Mouse (Mus musculus) midbrain, embryonic 16.5 days (tissue): ENCODE data around the gene Mlip. TPM values are rescaled to one million over a fixed set of nuclear protein-coding genes. Genes with fewer than 3 reads are reported as not detected.

Experiments
- ATAC-seq: fragments of 200-750 bp; cut with Nextera tagmentation; 2 replicates; pipeline ENCODE4 v1.8.0; 2017; ENCODE audit warnings: moderate TSS enrichment
- H3K27ac ChIP-seq: fragments of 300-500 bp; sonication (generic); 2 replicates; pipeline ENCODE4 v1.5.1; 2014; ENCODE audit warnings: mild to moderate bottlenecking, low read length, mixed read lengths
- H3K27me3 ChIP-seq: fragments of 300-500 bp; sonication (generic); 2 replicates; pipeline ENCODE4 v1.6.1; 2014; ENCODE audit warnings: low read depth, low read length, mixed read lengths; ENCODE audit not compliant: control insufficient read depth, insufficient read depth
- H3K36me3 ChIP-seq: fragments of 300-500 bp; sonication (generic); 2 replicates; pipeline ENCODE4 v1.6.1; 2014; ENCODE audit warnings: mild to moderate bottlenecking, low read length, moderate library complexity, mixed read lengths; ENCODE audit not compliant: control insufficient read depth, insufficient read depth
- H3K4me1 ChIP-seq: fragments of 300-500 bp; sonication (generic); 2 replicates; pipeline ENCODE4 v1.6.1; 2014; ENCODE audit warnings: mild to moderate bottlenecking, low read length, mixed read lengths; ENCODE audit not compliant: control insufficient read depth, insufficient read depth
- H3K4me2 ChIP-seq: fragments of 300-500 bp; sonication (generic); 2 replicates; pipeline ENCODE4 v1.6.1; 2014; ENCODE audit warnings: mild to moderate bottlenecking, low read length, mixed read lengths
- H3K4me3 ChIP-seq: fragments of 300-500 bp; sonication (generic); 2 replicates; pipeline ENCODE4 v1.5.1; 2014; ENCODE audit warnings: low read depth, mild to moderate bottlenecking, low read length, moderate library complexity, mixed read lengths
- H3K9ac ChIP-seq: fragments of 300-500 bp; sonication (generic); 2 replicates; pipeline ENCODE4 v1.6.1; 2014; ENCODE audit warnings: low read depth, low read length, mixed read lengths
- H3K9me3 ChIP-seq: fragments of 300-500 bp; sonication (generic); replicated peaks from 2 replicates; pipeline ENCODE4 v1.6.1; 2014; ENCODE audit warnings: mild to moderate bottlenecking, low read length, mixed read lengths; ENCODE audit not compliant: control insufficient read depth, poor library complexity, severe bottlenecking
- WGBS: fragments of 180-500 bp; shearing (Covaris S2); extraction: QIAGEN DNeasy Blood & Tissue Kit; methylation state at CpG from one replicate; pipeline ENCODE4 v1.1.7; 2014; 5-methylcytosine and 5-hydroxymethylcytosine counted together
- polyA plus RNA-seq: library from polyadenylated mRNA; unstranded; fragments of >200 nt; fragmentation: Nextera tagmentation; extraction: Ambion mirVana; gene quantifications from 2 replicates; pipeline ENCODE4 v1.2.1, GENCODE M21; 2015

Gene Mlip
- polyA plus RNA-seq, 1 experiment from 2014 or later = 1.8 TPM

GRCm38 (mm10) chr9:77362906-77363305, 10.1 kb upstream of the Mlip start:
- Histone ChIP-seq H3K27me3 (no peaks in the 10 kb centered on the region), H3K4me2 (no peak overlapping the region), H3K36me3 (no peaks in the 10 kb centered on the region), H3K9me3 (no peaks in the 10 kb centered on the region), H3K27ac (no peak overlapping the region), H3K4me1 (no peaks in the 10 kb centered on the region), H3K9ac (no peak overlapping the region), H3K4me3 (no peak overlapping the region)
- no peak for ATAC-seq

DNA sequence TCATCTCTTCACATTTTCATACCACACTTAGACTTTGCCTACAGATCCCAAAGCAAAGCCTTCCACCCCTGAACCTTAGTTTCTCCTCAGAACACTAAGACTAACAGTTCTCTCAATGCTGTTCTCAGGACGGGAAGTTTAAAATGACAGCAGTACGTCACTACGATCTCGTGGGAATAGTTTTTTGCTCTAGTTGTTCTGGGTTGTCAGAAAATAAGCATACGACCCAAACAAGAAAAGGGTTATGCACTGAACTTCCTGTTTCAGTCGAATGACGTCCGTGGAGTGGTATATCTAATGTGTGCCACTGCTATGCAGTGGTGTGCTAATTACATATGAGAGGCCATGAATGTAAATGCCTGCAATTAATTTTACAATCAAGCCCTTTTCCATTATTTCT, 7.9 kb upstream of the Mlip start:
- Histone ChIP-seq H3K27me3 (no peaks in the 10 kb centered on the region), H3K4me3 (no peak overlapping the region), H3K9ac (no peak overlapping the region), H3K9me3 (no peaks in the 10 kb centered on the region), H3K4me2 (no peak overlapping the region), H3K4me1 (no peaks in the 10 kb centered on the region), H3K36me3 (no peaks in the 10 kb centered on the region), H3K27ac (no peak overlapping the region)
- no peak for ATAC-seq
- WGBS = 90% methylated on average over 8 of the region's 8 CpGs

DNA sequence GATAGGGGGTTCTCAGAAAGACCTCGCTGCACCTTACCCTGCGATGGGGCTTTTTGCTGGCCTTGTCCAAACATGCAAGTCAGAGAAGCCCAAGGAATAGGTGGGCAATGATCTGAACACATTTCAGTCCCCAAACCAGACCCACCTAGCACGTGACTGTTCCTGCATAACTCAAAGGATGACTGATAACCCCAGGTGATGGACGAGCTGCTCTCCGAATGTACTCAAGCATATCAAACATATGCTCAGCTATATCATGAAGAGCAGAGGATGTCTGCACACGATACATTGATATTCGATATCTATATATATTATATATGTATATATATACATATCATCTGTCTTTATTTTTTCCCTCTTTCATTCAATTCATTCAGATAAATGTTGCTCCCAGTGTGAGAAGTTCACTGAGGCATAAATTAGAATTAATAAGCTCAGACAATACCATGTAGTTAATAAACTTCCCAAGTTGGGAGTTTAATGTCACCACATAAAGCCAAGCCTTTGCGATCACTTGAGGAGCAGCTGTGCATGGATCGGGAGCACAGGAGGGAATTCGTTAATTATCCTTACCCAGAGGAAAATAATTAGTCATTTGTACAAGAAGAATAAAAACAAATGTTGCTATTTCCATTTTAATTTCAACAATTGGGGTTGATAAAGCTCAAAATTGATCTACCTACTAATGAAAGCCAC, 6.7 kb upstream of the Mlip start:
- Histone ChIP-seq H3K9ac (no peak overlapping the region), H3K36me3 (no peaks in the 10 kb centered on the region), H3K9me3 (no peaks in the 10 kb centered on the region), H3K4me2 (no peak overlapping the region), H3K27me3 (no peaks in the 10 kb centered on the region), H3K4me1 (no peaks in the 10 kb centered on the region), H3K27ac (no peak overlapping the region), H3K4me3 (no peak overlapping the region)
- ATAC-seq = no peak
- 85% methylated on average over 10 of the region's 10 CpGs for WGBS

- Histone ChIP-seq H3K9ac (no peak overlapping the region), H3K36me3 (no peaks in the 10 kb centered on the region), H3K4me2 (no peak overlapping the region), H3K4me3 (no peak overlapping the region), H3K4me1 (no peaks in the 10 kb centered on the region), H3K9me3 (no peaks in the 10 kb centered on the region), H3K27me3 (no peaks in the 10 kb centered on the region), H3K27ac (no peak overlapping the region)
- ATAC-seq = no peak
- 89% methylated on average over 4 of the region's 4 CpGs for WGBS
These were observed 1.2 kb upstream of the Mlip start for GRCm38 (mm10) chr9:77353942-77354341.

DNA sequence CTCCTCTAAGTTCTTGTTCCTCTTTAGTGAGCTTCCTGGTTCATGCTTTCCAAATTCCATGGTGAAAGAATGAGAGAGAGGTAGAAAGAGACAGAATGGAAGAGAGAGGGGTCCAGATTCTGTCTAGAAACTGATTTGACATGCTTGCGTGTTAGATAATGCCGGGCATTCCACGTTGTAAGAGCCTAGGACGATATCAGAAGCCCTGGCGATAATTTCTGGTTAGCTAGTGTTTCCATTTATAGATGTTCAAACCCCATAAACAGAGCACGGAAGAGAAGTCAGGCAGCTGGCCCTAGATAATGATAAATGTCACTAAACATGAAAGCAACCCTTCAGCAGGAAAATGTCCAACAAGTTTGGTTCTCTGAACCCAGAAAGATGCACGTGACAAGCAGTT, 5.1 kb downstream of the Mlip start:
- Histone ChIP-seq H3K9ac (no peak overlapping the region), H3K4me1 (no peaks in the 10 kb centered on the region), H3K4me3 (no peak overlapping the region), H3K27ac (no peak overlapping the region), H3K9me3 (no peaks in the 10 kb centered on the region), H3K27me3 (no peaks in the 10 kb centered on the region), H3K36me3 (no peaks in the 10 kb centered on the region), H3K4me2 (no peak overlapping the region)
- WGBS = 83% methylated on average over 7 of the region's 7 CpGs
- no peak for ATAC-seq

GRCm38 (mm10) chr9:77344318-77344717, 8.5 kb downstream of the Mlip start:
- Histone ChIP-seq H3K36me3 (no peaks in the 10 kb centered on the region), H3K27me3 (no peaks in the 10 kb centered on the region), H3K4me2 (no peak overlapping the region), H3K9ac (no peak overlapping the region), H3K4me1 (peaks cover 9% of the 10 kb centered on the region; the same call in 1 of the 2 replicates), H3K27ac (no peak overlapping the region), H3K9me3 (no peaks in the 10 kb centered on the region), H3K4me3 (no peak overlapping the region)
- WGBS = 82% methylated on average over 7 of the region's 7 CpGs
- ATAC-seq = no peak

- WGBS = 9% methylated on average over 18 of the region's 18 CpGs
- Histone ChIP-seq H3K9ac (peak overlapping the region; percentile 40), H3K27ac (peak overlapping the region; percentile 4), H3K36me3 (no peaks in the 10 kb centered on the region), H3K27me3 (no peaks in the 10 kb centered on the region), H3K4me1 (peaks cover 12% of the 10 kb centered on the region; the same call in 1 of the 2 replicates), H3K4me2 (peak overlapping the region; percentile 38), H3K4me3 (peak overlapping the region; percentile 25), H3K9me3 (no peaks in the 10 kb centered on the region)
- ATAC-seq = peak; percentile 89
These were observed 12.5 kb downstream of the Mlip start for GRCm38 (mm10) chr9:77340159-77340862.

DNA sequence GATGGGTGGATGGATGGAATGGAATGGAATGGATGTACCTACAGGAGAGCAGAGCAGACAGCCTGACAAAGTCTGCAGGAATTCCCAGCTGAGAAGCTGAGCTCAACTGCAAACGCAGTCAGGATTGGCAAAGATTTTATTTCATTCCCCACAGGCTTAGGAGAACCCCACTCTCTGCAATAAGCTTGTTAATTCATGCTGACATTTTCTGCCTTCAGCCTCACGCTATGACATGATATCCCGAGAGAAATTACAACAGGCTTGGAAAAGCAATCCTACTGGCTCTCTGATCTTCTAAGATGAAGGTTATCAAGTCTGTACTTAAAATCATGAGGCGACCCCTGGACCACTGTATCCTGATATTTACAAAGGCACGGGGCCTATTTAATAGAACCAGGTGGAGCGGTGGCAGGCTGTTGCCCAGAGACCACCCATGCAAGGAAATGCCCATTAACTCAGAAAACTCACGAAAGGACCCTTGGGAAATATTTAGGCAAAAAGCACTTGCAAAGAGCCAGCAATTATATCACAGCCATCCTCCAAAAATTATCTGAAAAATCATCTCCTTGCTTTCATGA, 13.1 kb downstream of the Mlip start:
- H3K4me1 ChIP-seq = peaks cover 12% of the 10 kb centered on the region; the same call in 1 of the 2 replicates
- no peaks in the 10 kb centered on the region for H3K9me3 ChIP-seq
- ATAC-seq = peak; percentile 75
- peak overlapping the region; percentile 38 for H3K4me2 ChIP-seq
- H3K27me3 ChIP-seq = no peaks in the 10 kb centered on the region
- peak overlapping the region; percentile 62 for H3K27ac ChIP-seq
- peak overlapping the region; percentile 40; the same call in 1 of the 2 replicates for H3K9ac ChIP-seq
- H3K36me3 ChIP-seq = no peaks in the 10 kb centered on the region
- H3K4me3 ChIP-seq = peak overlapping the region; percentile 25; the same call in 1 of the 2 replicates
- WGBS = 26% methylated on average over 7 of the region's 7 CpGs

DNA sequence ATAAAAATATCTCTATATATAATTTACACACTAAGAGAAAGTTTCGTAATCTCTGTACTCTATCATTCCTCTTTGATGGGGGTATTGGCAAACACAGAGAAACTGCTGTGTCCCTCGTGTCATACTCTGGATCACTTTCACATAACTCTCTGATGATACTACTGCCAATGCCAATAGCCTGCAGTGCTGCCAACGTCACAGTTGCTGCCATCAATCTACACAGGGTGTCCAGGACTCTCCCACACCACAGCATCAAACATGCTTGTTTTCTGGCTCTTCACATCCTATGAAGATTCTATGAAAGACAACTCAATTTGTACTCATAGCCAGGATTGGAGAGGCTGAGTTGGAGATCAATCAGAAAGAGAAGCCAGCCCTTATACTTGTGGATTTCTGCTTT, 17.4 kb downstream of the Mlip start:
- ATAC-seq = no peak
- Histone ChIP-seq H3K36me3 (no peaks in the 10 kb centered on the region), H3K9me3 (no peaks in the 10 kb centered on the region), H3K9ac (no peak overlapping the region), H3K27me3 (no peaks in the 10 kb centered on the region), H3K27ac (no peak overlapping the region), H3K4me3 (no peak overlapping the region), H3K4me1 (peaks cover 8% of the 10 kb centered on the region; the same call in 1 of the 2 replicates), H3K4me2 (no peak overlapping the region)
- 83% methylated on average over 3 of the region's 3 CpGs for WGBS
